Mouse (Mus musculus): Measurements from ENCODE around the gene Plekhb1. TPM values are rescaled to one million over a fixed set of nuclear protein-coding genes. Genes with fewer than 3 reads are reported as not detected.
A peak's percentile ranks its signal among the peaks of the same experiment; 100 is the strongest.

Plekhb1 gene
- total RNA-seq (2021): 3.0 and 4.0 TPM in 2 replicates
- long read RNA-seq, experiment 1, partial matches to known transcripts: 1 of 7 reads
- long read RNA-seq, experiment 1, other reads (novel, unspliced or antisense): 1 of 7 reads
- long read RNA-seq, experiment 2, partial matches to known transcripts: 0 of 2 reads
- long read RNA-seq, experiment 2, other reads (novel, unspliced or antisense): 0 of 2 reads

DNA sequence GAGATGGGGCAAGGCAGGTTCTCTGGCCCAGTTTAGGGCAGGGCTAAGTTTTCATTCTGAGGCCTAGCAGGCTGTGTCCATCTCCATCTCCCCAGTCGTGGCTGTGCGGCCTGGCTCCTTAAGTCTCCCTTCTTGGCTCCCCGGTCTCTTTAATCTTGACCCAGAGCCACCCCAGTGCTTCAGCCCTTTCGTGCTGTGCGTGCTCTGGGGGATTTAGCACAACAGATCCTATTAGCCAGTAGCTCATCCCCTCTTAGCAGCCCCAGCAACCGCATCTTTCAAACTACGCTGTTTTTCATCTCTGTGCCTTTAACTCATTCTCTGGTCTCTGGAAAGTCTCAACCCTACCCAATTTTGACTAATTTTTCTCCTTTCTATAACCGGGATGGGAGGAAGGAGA lies at the start of gene Plekhb1:
TSS of gene Plekhb1 (minus strand) at position 184 of the 400 bp plus-strand sequence.
- DNase-seq: no peak

DNA sequence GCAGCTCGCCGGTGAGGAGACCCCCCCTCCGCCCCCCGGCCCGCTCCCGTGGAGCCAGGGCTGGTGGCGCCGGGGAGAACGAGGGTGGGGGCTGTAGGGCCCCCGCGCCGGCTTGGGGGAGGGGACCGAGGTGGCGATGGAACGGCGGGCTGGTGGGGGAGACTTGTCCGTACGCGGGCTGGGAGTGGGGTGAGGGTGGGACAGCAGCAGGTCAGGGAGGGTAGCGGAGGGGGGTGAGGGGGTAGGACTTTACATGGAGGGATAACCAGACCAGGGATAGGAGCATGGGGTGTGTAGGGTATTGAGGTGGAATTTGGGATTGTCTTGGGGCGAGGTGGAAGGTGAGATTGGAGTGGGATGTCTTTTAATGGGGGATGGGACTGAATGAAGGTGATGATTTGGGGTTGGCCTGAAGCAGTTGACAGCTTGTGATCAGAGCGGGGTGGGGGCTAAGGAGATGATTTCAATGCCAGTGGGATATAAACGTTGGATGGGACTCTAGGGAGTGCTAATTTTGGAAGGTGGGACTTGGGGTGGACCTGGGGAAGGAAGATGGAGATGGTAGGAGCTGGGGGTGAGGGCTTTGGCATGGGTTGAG lies 44.8 kb upstream of the Plekhb1 start:
- no peak for DNase-seq

DNA sequence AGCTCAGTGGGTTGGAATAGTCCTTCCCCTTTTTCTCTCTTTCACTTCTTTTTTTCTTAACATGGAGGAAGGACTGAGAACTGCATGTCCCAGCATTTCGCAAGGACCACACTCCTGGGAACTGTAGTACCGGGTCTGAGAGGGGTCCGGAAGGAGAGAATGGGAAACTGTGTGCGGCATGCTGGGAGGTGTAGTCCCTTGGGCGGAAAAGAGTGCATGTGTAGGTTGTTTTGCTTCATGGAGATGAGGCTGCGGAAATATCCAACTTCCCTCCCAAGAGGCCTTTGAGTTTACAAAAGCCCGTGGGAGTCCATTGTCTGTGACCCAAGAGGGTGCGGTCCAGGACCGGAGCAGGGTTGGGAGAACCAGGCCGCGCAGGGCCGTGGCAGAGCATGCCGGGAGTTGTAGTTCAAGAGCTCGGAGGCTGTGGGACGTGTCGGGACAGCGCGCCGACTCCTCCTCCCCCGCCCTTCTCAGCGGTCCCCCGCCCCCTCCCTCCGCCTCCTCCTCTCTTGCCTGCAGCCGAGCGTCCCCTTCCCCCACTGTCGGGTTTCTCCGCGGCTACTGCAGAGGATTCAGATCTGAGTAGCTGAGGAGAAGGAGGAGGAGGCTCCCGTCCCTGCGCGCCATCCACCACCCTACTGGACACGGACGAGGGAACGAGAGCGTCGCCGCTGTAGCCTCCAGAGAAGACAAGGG lies 44.1 kb upstream of the Plekhb1 start, which contains the start of gene Fam168a:
TSS of gene Fam168a (plus strand) at position 493 of the 699 bp plus-strand sequence.
- DNase-seq: peak; percentile 98

DNA sequence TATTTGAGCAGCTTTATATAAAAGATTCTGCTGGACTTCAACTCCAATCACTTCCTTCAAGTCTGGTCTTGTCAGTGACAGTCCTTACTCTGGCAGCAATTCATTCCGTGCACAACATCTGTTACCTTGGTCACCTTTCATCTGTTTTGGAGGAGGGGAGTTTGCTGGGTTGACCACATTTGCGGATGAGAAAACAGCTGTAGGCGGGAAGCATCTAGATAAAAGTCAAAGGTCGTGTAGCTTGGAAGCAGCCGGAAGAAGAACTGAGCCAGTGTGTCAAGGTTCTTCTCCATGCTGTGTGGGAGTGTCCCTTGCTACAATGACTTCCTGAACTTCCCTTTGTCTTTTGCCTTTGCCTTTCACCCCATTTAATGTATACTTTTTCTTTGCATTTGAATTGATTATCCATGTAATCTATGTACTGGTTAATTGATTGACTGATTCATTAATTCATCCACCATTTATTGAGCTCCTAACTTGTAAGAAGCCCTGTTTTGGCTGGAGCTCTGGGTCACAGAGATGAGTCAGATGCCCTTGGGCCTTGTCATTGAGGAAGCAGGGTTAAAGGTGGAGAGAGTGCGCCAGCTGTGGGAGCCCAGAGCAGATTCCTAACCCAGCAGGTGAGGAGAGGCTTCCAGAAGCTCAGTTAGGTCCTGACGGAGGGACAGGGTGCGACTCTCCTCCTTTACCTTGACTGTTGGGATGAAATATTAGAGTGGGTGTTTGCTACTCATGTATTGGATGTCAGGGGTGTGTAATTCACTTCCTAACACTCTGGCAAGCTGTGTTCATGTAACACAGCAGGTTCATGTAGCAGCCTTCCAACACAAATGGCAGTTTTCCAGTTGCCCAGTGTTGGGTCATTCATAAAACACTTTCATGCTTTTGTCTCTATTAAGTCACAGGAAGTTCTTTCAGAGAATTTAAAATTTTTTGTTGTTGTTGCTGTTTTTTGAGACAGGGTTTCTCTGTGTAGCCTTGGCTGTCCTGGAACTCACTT lies 37.9 kb upstream of the Plekhb1 start:
- peak; percentile 40 for DNase-seq

DNA sequence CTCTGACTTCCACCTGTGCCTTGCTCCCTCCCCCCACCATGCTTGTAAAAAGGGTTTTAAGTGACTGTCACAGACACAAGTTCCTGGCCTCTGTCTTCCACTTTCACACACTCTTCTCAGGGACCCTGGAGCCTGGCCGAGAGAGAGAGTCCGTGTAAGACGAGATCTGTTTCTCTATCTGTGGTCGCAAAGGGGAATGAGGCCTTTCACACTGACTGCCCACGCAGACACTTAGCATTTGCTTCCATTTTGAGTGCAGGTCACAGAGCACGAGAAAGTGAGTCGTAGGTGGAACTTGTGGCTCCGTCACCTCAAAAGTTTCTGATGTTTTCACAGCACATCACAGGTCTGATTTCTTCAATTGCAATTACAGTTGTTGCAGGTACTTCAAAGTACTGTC lies 31.0 kb upstream of the Plekhb1 start:
- DNase-seq: no peak

DNA sequence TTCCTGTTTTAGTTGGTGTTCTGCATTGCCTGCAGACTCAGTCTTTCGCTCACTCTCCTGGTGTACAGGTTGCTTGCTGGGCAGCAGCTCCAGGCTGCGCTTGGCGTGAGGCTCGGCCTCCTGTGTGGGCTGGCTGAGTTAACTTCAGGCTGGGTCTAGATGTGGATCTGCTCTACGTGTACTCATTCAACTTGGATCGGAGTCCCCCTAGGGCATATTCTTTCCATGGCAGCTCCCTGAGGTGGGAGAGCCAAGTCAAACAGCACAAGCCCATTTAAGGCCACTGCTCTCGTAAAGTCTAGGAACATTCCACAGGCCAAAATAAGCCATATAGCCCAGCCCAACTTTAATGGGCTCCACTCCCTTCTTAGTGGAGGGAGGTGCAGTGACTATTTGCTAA lies 26.3 kb upstream of the Plekhb1 start:
- no peak for DNase-seq

DNA sequence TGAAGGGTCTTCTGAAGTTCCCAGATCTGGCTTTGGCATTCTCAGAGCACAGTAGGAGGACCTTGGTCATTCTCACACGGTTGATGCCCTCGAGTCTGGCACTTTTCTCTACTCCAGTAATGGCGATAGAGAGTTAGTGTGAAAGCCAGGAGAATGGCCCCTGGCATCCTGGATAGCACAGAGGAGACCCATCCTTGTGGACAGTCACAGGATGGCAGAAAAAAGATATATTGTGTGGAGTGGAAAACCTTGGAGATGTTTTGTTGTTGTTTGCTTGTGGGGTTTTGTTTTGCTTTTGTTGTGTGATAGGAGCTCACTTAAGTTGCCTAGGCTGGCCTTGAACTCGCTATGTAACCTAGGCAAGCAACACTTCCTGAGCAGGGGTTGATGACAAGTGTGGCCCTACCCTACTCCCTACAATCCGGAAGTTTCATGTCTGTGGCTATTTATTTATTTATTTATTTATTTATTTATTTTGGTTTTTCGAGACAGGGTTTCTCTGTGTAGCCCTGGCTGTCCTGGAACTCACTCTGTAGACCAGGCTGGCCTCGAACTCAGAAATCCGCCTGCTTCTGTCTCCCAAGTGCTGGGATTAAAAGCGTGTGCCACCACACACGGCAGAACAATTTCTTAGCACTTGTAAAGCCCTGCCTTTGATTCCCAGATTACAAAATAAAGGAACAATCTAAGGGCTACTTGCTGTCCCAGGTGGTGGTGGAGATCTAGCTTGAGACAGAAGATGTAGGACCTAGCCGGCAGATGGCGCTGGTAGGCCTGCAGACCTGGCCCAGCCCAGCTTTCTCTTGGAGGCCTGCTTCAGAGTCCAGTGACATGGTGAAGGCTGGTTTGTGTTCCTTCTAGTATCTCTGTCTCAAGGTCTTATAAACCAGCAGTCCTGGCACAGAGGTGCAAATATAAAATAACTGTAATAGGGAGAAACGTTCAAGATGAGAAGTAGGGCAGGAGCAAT lies 23.1 kb upstream of the Plekhb1 start:
- peak; percentile 86 for DNase-seq

DNA sequence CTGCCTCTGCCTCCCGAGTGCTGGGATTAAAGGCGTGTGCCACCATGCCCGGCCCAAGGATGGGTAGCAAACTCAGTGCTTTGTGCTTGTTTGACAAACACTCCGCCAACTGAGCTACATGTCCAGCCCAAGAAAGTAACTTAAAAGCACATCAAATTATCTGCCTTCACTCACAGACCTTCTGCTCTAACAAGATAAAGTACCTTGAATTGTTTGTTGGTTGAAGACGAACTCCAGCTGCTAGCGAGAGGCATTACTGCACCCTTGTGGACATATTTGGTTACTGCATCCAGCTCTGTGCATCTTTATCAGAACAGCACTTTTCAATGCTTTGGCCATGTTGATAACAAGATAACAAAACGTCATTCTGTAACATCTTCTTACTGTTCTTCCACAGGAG lies 22.3 kb upstream of the Plekhb1 start:
- DNase-seq: peak; percentile 68

DNA sequence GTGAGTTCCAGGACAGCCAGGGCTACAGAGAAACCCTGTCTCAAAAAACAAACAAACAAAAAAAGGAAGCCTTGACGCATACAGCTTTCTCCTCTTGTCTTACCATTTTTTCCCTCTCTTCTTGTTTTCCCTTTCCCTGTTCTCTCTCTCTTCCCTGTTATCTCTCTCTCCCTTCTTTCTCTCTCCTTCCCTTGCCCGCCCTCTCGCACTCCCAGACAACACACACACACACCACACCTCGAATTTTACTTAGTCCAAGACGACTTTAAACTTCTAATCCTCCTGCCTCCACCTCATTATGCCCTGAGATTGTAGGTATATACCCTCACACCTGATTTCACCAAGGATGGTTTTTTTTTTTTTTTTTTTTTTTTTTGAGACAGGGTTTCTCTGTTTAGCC lies 21.9 kb upstream of the Plekhb1 start:
- DNase-seq: no peak

DNA sequence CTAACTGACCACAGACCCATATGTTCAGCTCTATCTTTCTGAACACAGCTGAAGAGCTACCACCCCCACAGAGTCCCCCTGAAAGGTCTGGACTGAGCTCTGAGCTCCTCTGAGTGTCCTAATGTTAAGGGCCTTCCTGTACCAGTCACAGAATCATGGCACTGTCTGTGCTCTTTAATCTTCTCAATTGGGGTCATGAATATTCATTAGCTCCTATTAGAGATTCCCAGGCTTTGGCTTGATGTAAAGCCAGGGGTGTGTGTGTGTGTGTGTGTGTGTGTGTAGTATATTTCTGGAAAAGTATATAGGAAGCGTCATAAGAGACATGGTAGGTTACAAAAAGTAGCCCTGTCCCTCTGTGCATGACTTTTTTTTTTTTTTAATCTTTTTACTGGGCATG lies 21.0 kb upstream of the Plekhb1 start:
- DNase-seq: no peak

DNA sequence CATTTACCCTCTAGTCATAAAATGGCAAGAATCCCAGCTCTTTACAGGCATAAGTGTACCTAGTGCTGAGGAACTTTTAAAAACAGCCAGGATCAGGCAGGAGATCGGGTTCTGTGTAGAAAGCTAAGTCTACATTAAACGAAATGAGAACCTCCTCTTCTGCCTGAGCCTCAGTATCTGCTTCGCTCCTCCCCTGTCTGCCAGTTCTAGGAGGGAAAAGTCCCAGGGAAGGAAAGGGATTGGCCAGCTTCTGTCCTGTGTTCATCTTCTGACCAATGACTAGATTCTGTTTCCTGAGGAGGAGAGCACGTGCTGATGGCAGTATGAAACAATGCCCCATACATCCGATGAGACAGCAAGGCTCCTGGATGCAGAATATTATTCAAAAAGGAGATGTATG lies 18.9 kb upstream of the Plekhb1 start:
- DNase-seq: no peak

DNA sequence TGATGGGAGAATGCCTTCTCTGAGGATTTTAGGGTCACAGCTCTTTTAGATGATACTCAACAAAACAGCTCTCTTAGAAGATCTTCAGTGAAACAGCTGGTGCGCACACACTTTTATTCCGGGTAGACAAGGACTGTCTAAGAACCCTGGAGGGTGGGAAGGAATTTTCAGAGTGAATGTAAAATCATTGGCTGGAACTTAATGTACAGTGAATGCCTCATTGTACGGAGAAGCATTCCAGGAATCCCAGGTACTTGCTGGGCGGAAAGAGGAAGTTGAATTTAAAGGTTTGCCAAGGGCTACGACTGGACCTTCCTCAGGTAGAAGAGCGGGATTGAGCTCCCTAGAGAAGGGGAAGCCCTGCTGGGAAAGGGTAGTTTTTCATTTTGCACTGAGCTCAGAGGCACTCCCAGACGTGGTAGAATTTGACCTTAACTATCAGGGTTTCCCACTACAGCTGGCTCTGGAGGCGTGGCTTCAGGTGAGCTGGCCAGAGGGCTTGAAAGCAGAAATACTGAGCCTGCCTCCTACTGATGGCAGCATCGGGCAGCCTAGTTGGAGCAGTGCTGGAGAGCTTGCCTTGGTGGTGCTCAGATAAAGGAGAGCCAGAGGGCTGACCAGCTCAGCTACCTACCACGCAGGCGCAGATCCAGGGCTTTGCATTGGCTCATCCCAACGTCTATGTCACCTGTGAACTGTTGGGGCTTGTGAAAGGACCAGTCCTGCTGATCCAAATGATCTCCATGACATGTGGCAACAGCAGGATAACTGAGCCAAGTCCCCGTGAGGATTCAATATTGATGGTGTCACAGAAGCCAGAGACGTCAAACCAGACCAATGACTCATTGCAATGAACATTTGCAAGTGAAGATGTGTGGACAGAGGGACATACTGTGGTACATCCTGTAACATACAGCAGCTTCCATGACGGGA lies 17.0 kb upstream of the Plekhb1 start:
- DNase-seq: no peak

DNA sequence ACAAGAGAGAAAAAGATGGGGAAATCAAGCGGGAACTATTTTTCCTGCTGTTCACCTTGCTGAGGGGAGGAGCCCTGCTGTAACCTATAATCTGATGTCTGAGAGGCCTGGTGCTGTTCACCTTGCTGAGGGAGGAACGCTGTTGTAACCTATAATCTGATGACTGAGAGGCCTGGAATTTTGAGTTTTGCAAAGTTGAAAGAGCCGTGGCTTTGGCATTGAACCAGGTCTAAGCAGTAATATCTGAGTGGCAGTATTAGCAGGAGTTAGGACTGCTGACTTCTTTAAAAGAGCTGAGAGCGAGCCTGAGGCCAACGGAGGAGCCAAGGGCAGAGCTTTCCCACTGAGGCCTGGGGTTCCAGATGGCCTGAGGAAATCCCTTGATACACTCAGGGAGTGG lies 15.8 kb upstream of the Plekhb1 start:
- no peak for DNase-seq

DNA sequence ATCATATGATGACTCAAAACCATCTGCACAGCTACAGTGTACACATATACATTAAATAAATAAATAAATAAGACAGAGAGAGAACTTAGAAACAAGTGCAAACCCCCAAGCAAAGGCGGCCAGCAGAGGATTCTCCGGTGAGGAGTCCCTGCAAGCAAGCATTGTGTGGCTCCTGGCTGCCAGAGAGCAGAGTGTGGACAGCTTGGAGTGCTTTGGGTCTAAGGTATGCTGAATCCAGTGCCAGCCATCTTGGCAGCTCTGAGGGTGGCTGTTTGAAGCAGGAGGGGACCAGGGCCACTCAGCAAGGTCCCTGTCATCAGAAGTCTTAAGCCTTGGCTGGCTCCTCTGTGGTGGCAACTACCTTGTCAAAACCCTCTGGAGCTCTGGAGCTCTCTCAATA lies 12.7 kb upstream of the Plekhb1 start:
- no peak for DNase-seq

DNA sequence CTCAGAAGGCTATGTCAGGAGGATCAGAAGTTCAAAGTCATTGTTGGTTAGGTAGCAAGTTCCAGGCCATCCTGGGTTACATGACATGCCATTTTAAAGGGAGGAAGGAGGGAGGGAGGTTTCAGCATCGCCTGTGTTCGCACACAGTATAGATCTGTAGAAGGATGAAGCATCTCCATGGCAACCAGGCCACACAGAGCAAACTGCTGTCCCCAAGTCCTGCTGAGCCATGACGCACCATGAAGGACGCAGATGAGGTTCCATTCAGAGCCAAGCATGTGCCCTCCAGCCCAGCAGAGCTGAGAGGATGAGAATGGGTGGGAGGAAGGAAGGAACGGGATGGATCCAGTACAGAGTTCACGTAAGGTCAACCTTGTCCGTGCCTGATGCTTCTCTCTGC lies 11.2 kb upstream of the Plekhb1 start:
- DNase-seq: no peak

DNA sequence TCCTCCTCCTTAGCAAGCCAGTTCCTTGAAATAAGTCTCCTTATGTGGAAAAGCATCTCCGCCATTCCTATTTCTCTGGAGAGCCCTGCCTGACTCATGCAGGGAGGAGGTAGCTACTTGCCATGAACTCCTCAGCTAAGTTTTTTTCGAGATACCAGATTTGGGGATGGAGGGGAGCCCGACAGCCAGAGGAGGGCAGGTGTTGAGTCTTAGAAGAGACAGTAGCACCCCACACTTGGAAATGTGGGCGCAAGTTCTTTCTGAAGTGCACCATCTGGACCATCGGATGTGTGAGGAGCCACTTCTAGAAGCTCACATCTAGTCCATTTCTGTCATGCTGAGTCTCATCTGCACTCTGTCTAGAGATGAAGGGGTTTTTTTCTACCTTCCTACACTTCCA lies 8.4 kb upstream of the Plekhb1 start:
- no peak for DNase-seq

DNA sequence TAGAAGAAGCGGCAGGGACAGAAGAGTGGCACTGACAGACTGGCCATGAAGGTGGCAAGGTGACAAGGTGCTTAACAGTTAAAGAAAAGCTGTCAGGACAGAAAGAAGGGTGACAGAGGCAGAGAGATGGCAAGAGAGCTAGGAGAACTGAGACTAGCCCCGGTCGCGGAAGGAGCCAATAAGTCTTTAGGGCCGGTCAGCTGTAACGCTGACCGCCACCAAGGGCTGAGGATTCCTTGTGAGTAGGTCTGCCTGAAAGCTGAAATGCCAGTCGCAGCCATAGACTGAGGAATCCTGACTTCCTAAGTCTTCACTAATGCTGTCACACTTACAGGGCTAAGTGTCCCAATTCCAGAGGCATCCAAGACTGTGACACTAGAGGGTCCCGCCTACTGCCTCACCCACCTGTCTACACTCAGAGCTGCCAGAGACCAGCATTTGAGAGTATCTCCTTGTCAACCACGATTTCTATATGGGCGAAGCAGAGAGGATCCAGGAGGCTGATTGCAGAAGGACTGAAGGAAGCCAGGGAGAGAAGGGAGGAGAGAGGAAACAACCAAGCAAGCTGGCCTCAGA lies 1.6 kb upstream of the Plekhb1 start:
- DNase-seq: no peak

DNA sequence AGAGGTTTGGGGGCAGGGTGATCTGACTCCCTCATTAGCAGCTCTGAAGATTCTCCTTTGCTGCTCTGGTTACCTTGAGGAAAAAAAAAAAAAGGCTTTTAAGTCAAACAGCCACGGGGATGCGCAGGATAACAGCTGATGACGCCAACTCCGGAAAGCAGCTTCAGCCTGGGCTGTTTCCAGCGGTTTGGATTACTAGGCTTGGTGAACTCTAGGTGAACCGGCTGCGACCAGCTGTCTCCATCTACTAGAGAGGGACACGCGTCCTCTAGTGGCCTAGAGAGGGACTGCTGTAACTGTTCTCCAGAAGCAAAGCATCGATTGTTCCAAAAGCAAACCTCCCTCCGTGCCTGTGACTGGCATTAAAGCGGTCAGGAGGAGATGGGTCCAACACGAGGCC lies 976 bp upstream of the Plekhb1 start:
- DNase-seq: peak; percentile 93

DNA sequence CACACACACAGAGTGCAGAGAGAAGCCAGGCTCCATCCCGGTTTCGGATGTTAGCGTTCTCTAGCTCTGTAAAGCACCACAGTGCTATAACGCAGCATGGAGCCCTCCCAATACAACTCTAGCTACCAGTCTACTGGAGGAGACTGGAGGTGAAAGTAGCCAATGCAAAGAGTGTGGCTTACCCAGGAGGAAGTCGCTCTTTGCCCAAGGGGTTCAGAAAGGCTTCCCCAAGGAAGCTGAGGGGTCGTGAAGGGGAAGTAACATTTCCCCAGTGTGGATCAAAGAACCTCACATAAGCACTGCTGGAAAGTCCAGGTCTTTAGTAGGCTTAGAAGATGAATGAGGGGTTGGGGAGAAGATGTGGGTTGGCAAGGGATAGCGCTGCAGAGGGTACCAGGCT lies 950 bp downstream of the Plekhb1 start:
- no peak for DNase-seq

DNA sequence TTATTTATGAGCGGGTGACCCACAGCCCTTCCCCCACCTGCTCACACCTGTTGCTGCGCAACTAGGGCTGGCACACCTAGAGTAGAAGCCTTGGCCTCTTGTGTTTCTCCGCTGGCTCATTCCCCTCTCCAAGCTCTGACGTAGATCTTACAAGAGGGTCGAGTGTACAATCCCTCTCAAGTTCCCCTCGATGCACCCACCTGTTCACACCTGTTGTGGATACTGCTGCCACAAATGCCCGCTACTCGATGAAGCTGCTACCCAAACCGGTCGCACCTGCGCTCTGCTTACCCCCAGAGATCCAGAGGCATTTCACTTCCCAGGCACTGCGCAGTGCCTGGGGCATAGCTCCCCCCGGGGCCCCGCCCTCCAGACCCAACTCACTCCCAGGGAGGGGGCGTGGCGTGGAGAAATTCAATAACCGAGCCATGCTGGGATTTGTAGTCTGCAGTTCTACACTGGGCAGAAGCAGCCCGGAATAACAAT lies 4.1 kb downstream of the Plekhb1 start:
- peak; percentile 51 for DNase-seq

Data from adrenal gland, postnatal 14 days (tissue).